Mouse (Mus musculus) hindbrain, embryonic 14.5 days (tissue): Measurements from ENCODE around the gene Syngr4. TPM values are rescaled to one million over a fixed set of nuclear protein-coding genes. Genes with fewer than 3 reads are reported as not detected.

Source experiments
- ATAC-seq: fragments of 200-750 bp; cut with Nextera tagmentation; 2 replicates; pipeline ENCODE4 v1.8.0; 2017; ENCODE audit warnings: moderate number of reproducible peaks, mild to moderate bottlenecking, moderate TSS enrichment, moderate library complexity; ENCODE audit not compliant: low FRiP score
- DNase-seq: peaks from one replicate; pipeline ENCODE4 v3.0.0-alpha.2; 2015; ENCODE audit warnings: low spot score
- H3K27ac ChIP-seq: fragments of 300-500 bp; sonication (generic); 2 replicates; pipeline ENCODE4 v1.5.1; 2014; ENCODE audit warnings: mild to moderate bottlenecking, moderate library complexity
- H3K27me3 ChIP-seq: fragments of 300-500 bp; sonication (generic); 2 replicates; pipeline ENCODE4 v1.6.1; 2014; ENCODE audit warnings: mild to moderate bottlenecking, low read length, mixed read lengths; ENCODE audit not compliant: control insufficient read depth, insufficient read depth
- H3K36me3 ChIP-seq: fragments of 300-500 bp; sonication (generic); replicated peaks from 2 replicates; pipeline ENCODE4 v1.6.1; 2014; ENCODE audit not compliant: control insufficient read depth, insufficient read depth
- H3K4me1 ChIP-seq: fragments of 300-500 bp; sonication (generic); replicated peaks from 2 replicates; pipeline ENCODE4 v1.6.1; 2014; ENCODE audit warnings: antibody characterized with exemption, low read length, mixed read lengths; ENCODE audit not compliant: control insufficient read depth, insufficient read depth
- H3K4me2 ChIP-seq: fragments of 300-500 bp; sonication (generic); replicated peaks from 2 replicates; pipeline ENCODE4 v1.6.1; 2014; ENCODE audit warnings: mild to moderate bottlenecking, moderate library complexity
- H3K4me3 ChIP-seq: fragments of 300-500 bp; sonication (generic); replicated peaks from 2 replicates; pipeline ENCODE4 v1.5.1; 2014; ENCODE audit warnings: mild to moderate bottlenecking, low read length
- H3K9ac ChIP-seq: fragments of 300-500 bp; sonication (generic); 2 replicates; pipeline ENCODE4 v1.6.1; 2014
- H3K9me3 ChIP-seq: fragments of 300-500 bp; sonication (generic); 2 replicates; pipeline ENCODE4 v1.6.1; 2016; ENCODE audit warnings: low read length; ENCODE audit not compliant: control insufficient read depth
- WGBS: fragments of 180-500 bp; shearing (Covaris S2); extraction: QIAGEN DNeasy Blood & Tissue Kit; methylation state at CpG from one replicate; pipeline ENCODE4 v1.1.7; 2014; 5-methylcytosine and 5-hydroxymethylcytosine counted together
- polyA plus RNA-seq: library from polyadenylated mRNA; unstranded; fragments of >200 nt; fragmentation: Nextera tagmentation; extraction: Ambion mirVana; gene quantifications from 2 replicates; pipeline ENCODE4 v1.2.1, GENCODE M21; 2014

Gene Syngr4
- polyA plus RNA-seq, 1 experiment from 2014 or later, result 0.39 TPM

GRCm38 (mm10) chr7:45873061-45873947, 23.2 kb downstream of the Syngr4 start:
- 3% methylated on average over 28 of the region's 28 CpGs for WGBS
- peaks cover 41% of the 10 kb centered on the region for H3K4me1 ChIP-seq
- peak overlapping the region; percentile 80 for H3K27ac ChIP-seq
- no peaks in the 10 kb centered on the region for H3K27me3 ChIP-seq
- no peaks in the 10 kb centered on the region for H3K9me3 ChIP-seq
- ATAC-seq, result peak; percentile 28
- peak overlapping the region; percentile 71 for H3K4me2 ChIP-seq
- H3K9ac ChIP-seq, result peak overlapping the region; percentile 88
- H3K36me3 ChIP-seq, result peaks cover 41% of the 10 kb centered on the region
- H3K4me3 ChIP-seq, result peak overlapping the region; percentile 68
- DNase-seq, result peak; percentile 65

GRCm38 (mm10) chr7:45872624-45873023, 23.9 kb downstream of the Syngr4 start, which contains the start of gene Kdelr1:
Gene Kdelr1, plus strand, starts transcription at chr7:45872772.
- H3K27ac ChIP-seq, result peak within 1 kb of the TSS; percentile 80
- H3K9ac ChIP-seq, result peak within 1 kb of the TSS; percentile 88
- under 1% methylated on average over 18 of the region's 18 CpGs for WGBS
- H3K4me3 ChIP-seq, result peak within 1 kb of the TSS; percentile 68
- peaks cover 48% of the 10 kb centered on the region for H3K4me1 ChIP-seq
- 0 out of 2 replicates have a peak, but pooled peaks cover 2% of the 10 kb centered on the region for H3K27me3 ChIP-seq
- H3K36me3 ChIP-seq, result peaks cover 35% of the 10 kb centered on the region
- peak; percentile 95 for DNase-seq
- ATAC-seq, result peak; percentile 63
- H3K4me2 ChIP-seq, result peak within 1 kb of the TSS; percentile 71
- no peaks in the 10 kb centered on the region for H3K9me3 ChIP-seq

- H3K9ac ChIP-seq, result peak overlapping the region; percentile 77
- peak overlapping the region; percentile 57; the same call in 1 of the 2 replicates for H3K27ac ChIP-seq
- no peaks in the 10 kb centered on the region for H3K9me3 ChIP-seq
- H3K4me2 ChIP-seq, result peak overlapping the region; percentile 78
- 1% methylated on average over 30 of the region's 30 CpGs for WGBS
- H3K36me3 ChIP-seq, result peaks cover 14% of the 10 kb centered on the region
- ATAC-seq (0 out of 2 replicates have a peak, but pooled peaks have one; percentile 2), DNase-seq (no peak)
- H3K4me1 ChIP-seq, result peaks cover 52% of the 10 kb centered on the region
- H3K27me3 ChIP-seq, result peaks cover 10% of the 10 kb centered on the region; the same call in 1 of the 2 replicates
- peak overlapping the region; percentile 43 for H3K4me3 ChIP-seq
Measured at GRCm38 (mm10) chr7:45870282-45871058, 26.0 kb downstream of the Syngr4 start.

- no peak for DNase-seq
- Histone ChIP-seq H3K4me1 (peaks cover 48% of the 10 kb centered on the region), H3K36me3 (peaks cover 8% of the 10 kb centered on the region), H3K9ac (peak overlapping the region; percentile 77), H3K4me3 (peak overlapping the region; percentile 43), H3K27me3 (peaks cover 10% of the 10 kb centered on the region; the same call in 1 of the 2 replicates), H3K4me2 (peak overlapping the region; percentile 78), H3K9me3 (no peaks in the 10 kb centered on the region), H3K27ac (peak overlapping the region; percentile 57; the same call in 1 of the 2 replicates)
- 4% methylated on average over 11 of the region's 14 CpGs for WGBS
- ATAC-seq, result no peak
Measured at GRCm38 (mm10) chr7:45869787-45870186, 26.7 kb downstream of the Syngr4 start.

GRCm38 (mm10) chr7:45869107-45869670, 27.3 kb downstream of the Syngr4 start:
- no peaks in the 10 kb centered on the region for H3K9me3 ChIP-seq
- H3K4me1 ChIP-seq, result peaks cover 42% of the 10 kb centered on the region
- H3K27ac ChIP-seq, result peak overlapping the region; percentile 52; the same call in 1 of the 2 replicates
- WGBS, result 16% methylated on average over 8 of the region's 8 CpGs
- H3K4me2 ChIP-seq, result peak overlapping the region; percentile 78
- no peak for DNase-seq
- peak overlapping the region; percentile 77 for H3K9ac ChIP-seq
- 0 out of 2 replicates have a peak, but pooled peaks cover 2% of the 10 kb centered on the region for H3K36me3 ChIP-seq
- peak overlapping the region; percentile 43 for H3K4me3 ChIP-seq
- peaks cover 10% of the 10 kb centered on the region; the same call in 1 of the 2 replicates for H3K27me3 ChIP-seq
- no peak for ATAC-seq

- peaks cover 34% of the 10 kb centered on the region; the same call in 1 of the 2 replicates for H3K4me1 ChIP-seq
- H3K9me3 ChIP-seq, result no peaks in the 10 kb centered on the region
- ATAC-seq, result no peak
- DNase-seq, result no peak
- peak overlapping the region; percentile 83; the same call in 1 of the 2 replicates for H3K9ac ChIP-seq
- H3K36me3 ChIP-seq, result no peaks in the 10 kb centered on the region
- peak overlapping the region; percentile 78 for H3K4me2 ChIP-seq
- no peak overlapping the region for H3K27ac ChIP-seq
- WGBS, result 7% methylated on average over 2 of the region's 2 CpGs
- H3K27me3 ChIP-seq, result peaks cover 10% of the 10 kb centered on the region; the same call in 1 of the 2 replicates
- peak overlapping the region; percentile 4 for H3K4me3 ChIP-seq
Measured at GRCm38 (mm10) chr7:45867871-45868270, 28.6 kb downstream of the Syngr4 start.

GRCm38 (mm10) chr7:45865925-45866910, 30.3 kb downstream of the Syngr4 start:
- H3K9ac ChIP-seq, result peak overlapping the region; percentile 83
- DNase-seq (peak; percentile 92), ATAC-seq (peak; percentile 58)
- H3K4me2 ChIP-seq, result peak overlapping the region; percentile 78
- 1% methylated on average over 109 of the region's 117 CpGs for WGBS
- H3K36me3 ChIP-seq, result no peaks in the 10 kb centered on the region
- H3K4me1 ChIP-seq, result peaks cover 34% of the 10 kb centered on the region; the same call in 1 of the 2 replicates
- H3K27ac ChIP-seq, result peak overlapping the region; percentile 40
- H3K9me3 ChIP-seq, result no peaks in the 10 kb centered on the region
- H3K27me3 ChIP-seq, result peaks cover 10% of the 10 kb centered on the region; the same call in 1 of the 2 replicates
- H3K4me3 ChIP-seq, result peak overlapping the region; percentile 63

GRCm38 (mm10) chr7:45864435-45864834, 32.1 kb downstream of the Syngr4 start:
- DNase-seq (no peak), ATAC-seq (no peak)
- Histone ChIP-seq H3K4me2 (no peak overlapping the region), H3K36me3 (no peaks in the 10 kb centered on the region), H3K27ac (no peak overlapping the region), H3K9me3 (no peaks in the 10 kb centered on the region), H3K9ac (no peak overlapping the region), H3K4me3 (no peak overlapping the region), H3K4me1 (peaks cover 23% of the 10 kb centered on the region; the same call in 1 of the 2 replicates), H3K27me3 (peaks cover 19% of the 10 kb centered on the region)
- 67% methylated on average over 3 of the region's 3 CpGs for WGBS
